Mouse (Mus musculus) cortical plate, adult 2 months (tissue): ENCODE data around the gene Cutal. TPM values are rescaled to one million over a fixed set of nuclear protein-coding genes. Genes with fewer than 3 reads are reported as not detected.

Experiments used
- H3K27ac ChIP-seq: fragments of 200-500 bp; 2 replicates; pipeline ENCODE4 v1.5.1; 2012; ENCODE audit warnings: low read length, control low read depth, inconsistent platforms; ENCODE audit not compliant: insufficient read depth
- H3K4me1 ChIP-seq: fragments of 200-500 bp; 2 replicates; pipeline ENCODE4 v1.6.1; 2011; ENCODE audit warnings: low read length; ENCODE audit not compliant: control insufficient read depth, insufficient read depth
- H3K4me3 ChIP-seq: fragments of 200-500 bp; 2 replicates; pipeline ENCODE4 v1.5.1; 2011; ENCODE audit warnings: mild to moderate bottlenecking, low read length, control low read depth; ENCODE audit not compliant: insufficient read depth
- CTCF ChIP-seq: fragments of 200-500 bp; IDR thresholded peaks from 2 replicates; pipeline ENCODE4 v1.5.1; 2011; ENCODE audit warnings: mild to moderate bottlenecking, control low read depth, low read length; ENCODE audit not compliant: insufficient read depth; ENCODE audit errors: extremely low read depth
- POLR2A ChIP-seq: fragments of 200-500 bp; IDR thresholded peaks from 2 replicates; pipeline ENCODE4 v1.6.1; 2011; ENCODE audit warnings: mild to moderate bottlenecking, low read length, control low read depth; ENCODE audit not compliant: insufficient read depth; ENCODE audit errors: extremely low read depth
- polyA plus RNA-seq: library from polyadenylated mRNA; depleted of rRNA; stranded (reverse); fragments of >200 nt; gene quantifications from 2 replicates; pipeline ENCODE4 v1.2.3, GENCODE M21; 2012

The Cutal gene
- polyA plus RNA-seq, 1 experiment, result 0.52 TPM

GRCm38 (mm10) chr2:34914069-34914822, 40.0 kb downstream of the Cutal start:
- TF ChIP-seq CTCF (no peak), POLR2A (no peak)
- peak overlapping the region; percentile 31 for H3K4me3 ChIP-seq
- no peaks in the 10 kb centered on the region; the same call in 1 of the 2 replicates for H3K4me1 ChIP-seq
- H3K27ac ChIP-seq, result no peak overlapping the region

DNA sequence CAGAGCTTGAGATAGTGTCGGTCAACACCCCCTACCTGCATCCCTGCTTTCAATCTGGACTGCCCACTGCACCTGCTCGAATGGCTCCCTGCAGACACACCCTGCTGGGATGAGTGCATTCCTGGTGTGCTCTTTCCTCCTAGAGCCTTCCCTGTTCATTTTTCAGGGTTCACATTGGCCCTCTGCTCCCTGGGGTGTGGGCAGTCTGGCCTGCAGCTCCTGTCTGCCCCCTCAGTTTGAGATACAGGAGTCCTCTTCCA, 40.6 kb downstream of the Cutal start:
- TF ChIP-seq CTCF, result no peak
- TF ChIP-seq POLR2A, result no peak
- Histone ChIP-seq H3K4me1 (no peaks in the 10 kb centered on the region; the same call in 1 of the 2 replicates), H3K27ac (no peak overlapping the region), H3K4me3 (no peak overlapping the region)

- H3K4me3 ChIP-seq, result no peak overlapping the region
- TF ChIP-seq POLR2A (no peak), CTCF (no peak)
- H3K27ac ChIP-seq, result no peak overlapping the region
- no peaks in the 10 kb centered on the region; the same call in 1 of the 2 replicates for H3K4me1 ChIP-seq
Measured at GRCm38 (mm10) chr2:34915103-34915502, 40.9 kb downstream of the Cutal start.

- TF ChIP-seq CTCF (no peak), POLR2A (no peak)
- Histone ChIP-seq H3K4me3 (no peak overlapping the region), H3K4me1 (no peaks in the 10 kb centered on the region), H3K27ac (no peak overlapping the region)
Measured at GRCm38 (mm10) chr2:34920144-34920543, 45.9 kb downstream of the Cutal start.

DNA sequence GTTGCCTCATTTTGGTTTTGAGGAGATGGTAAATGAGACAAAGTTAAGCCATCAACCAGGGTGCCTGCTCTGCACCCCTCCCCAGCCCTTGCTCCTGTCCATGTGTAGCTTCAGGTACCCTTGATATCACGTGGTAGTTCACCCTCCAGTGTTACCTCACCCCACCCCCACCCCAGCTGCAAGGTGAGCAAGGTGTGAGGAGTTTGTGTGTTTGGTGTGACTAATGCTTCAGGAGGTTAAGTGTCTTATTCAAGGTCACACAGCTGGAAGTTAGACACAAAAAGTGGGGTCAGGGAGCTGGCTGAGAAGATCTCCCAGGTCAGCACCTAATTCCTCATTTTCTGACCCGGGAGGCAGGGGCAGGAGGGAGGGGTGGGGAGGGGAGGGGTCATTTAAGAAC, 48.5 kb downstream of the Cutal start:
- Histone ChIP-seq H3K4me3 (no peak overlapping the region), H3K27ac (no peak overlapping the region), H3K4me1 (no peaks in the 10 kb centered on the region)
- no peak for TF ChIP-seq CTCF
- no peak for TF ChIP-seq POLR2A

DNA sequence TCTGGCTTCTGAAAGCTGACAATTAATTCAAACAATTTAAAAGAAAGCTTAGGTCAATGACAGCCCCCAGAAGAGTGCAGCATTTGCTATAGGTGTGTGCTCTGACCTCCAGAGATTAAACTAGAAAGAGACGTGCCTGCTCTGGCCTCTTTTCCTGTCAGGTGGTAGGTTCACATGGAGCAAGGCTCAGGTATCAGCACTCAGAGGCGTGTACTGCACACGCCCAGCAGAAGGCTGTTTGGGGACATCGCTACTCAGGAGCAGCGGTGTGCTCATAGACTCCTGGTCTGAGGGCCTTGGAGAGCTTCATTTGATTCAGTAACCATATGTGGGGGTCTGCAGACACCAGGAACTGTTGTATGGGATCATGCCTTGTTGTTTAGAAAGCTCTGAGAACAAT, 53.1 kb downstream of the Cutal start:
- H3K4me1 ChIP-seq, result no peaks in the 10 kb centered on the region

GRCm38 (mm10) chr2:34937460-34937859, 63.3 kb downstream of the Cutal start:
- TF ChIP-seq POLR2A, result no peak
- TF ChIP-seq CTCF, result no peak
- Histone ChIP-seq H3K4me3 (no peak overlapping the region), H3K4me1 (no peaks in the 10 kb centered on the region), H3K27ac (no peak overlapping the region)

More for the DNA sequence above, 53.1 kb downstream of the Cutal start:
- no peak overlapping the region for H3K27ac ChIP-seq
- TF ChIP-seq POLR2A, result no peak
- no peak for TF ChIP-seq CTCF
- H3K4me3 ChIP-seq, result no peak overlapping the region

GRCm38 (mm10) chr2:34938269-34939208, 64.3 kb downstream of the Cutal start:
- no peak overlapping the region for H3K27ac ChIP-seq
- no peak for TF ChIP-seq POLR2A
- no peak for TF ChIP-seq CTCF
- H3K4me3 ChIP-seq, result no peak overlapping the region
- H3K4me1 ChIP-seq, result no peaks in the 10 kb centered on the region

DNA sequence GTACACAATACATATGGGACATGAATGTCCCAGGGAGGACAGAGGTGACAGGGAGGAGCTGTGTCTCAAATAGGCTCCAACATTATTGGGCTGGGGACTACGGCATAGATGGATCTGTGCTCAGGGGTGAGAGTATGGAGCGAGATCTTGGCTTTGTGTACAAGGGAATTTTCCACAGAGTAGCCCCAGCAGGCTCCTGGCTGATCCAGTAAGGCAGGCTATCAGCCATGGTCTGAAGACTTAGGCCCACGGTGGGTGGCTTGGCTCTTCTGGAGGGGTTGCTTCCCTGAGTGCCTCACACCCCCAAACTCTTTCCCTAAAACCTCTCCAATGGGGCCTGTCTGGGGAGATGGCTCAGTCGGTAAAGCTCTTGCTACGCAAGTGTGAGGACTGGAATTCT, 66.0 kb downstream of the Cutal start:
- no peak overlapping the region for H3K4me3 ChIP-seq

More for the DNA sequence above, 66.0 kb downstream of the Cutal start:
- no peak for TF ChIP-seq CTCF
- TF ChIP-seq POLR2A, result no peak
- no peak overlapping the region for H3K27ac ChIP-seq
- no peaks in the 10 kb centered on the region for H3K4me1 ChIP-seq
